ENCODE assay signal across 8 mouse cellular contexts in genomic region chrX:134808755-134809224, GRCm38 (mm10). TPM values are rescaled to one million over a fixed set of nuclear protein-coding genes. Genes with fewer than 3 reads are reported as not detected.
DNase-seq lines count a peak whose midpoint lies in the region; ATAC-seq lines count a peak whose summit lies in the region.

Gene Armcx2 (minus strand): TSS chrX:134809221.

- H3K27ac ChIP-seq in intestine, embryonic 14.5 days (ENCODE audit: low read depth) = peak within 1 kb of the TSS; percentile 62

- peak within 1 kb of the TSS; percentile 42 for H3K4me2 ChIP-seq in intestine, embryonic 14.5 days (ENCODE audit: low read length)

- peak within 1 kb of the TSS; percentile 56 for H3K9ac ChIP-seq in intestine, embryonic 14.5 days (ENCODE audit: low read length)

- ATAC-seq in common myeloid progenitor, adult 5-6 weeks (replicated peaks; ENCODE audit: low read depth, poor library complexity, severe bottlenecking) = peak; percentile 94
- peak; percentile 83 for ATAC-seq in intestine, embryonic 14.5 days (replicated peaks; ENCODE audit: low FRiP score, low TSS enrichment, low read depth)
- peak; percentile 88 for ATAC-seq in megakaryocyte-erythroid progenitor cell, adult 5-6 weeks (replicated peaks; ENCODE audit: low FRiP score, low TSS enrichment, poor library complexity, severe bottlenecking)

- no peaks in the 10 kb centered on the region for H3K9me3 ChIP-seq in intestine, embryonic 14.5 days (ENCODE audit: control insufficient read depth, low read length)

- peaks cover 8% of the 10 kb centered on the region; the same call in 1 of the 2 replicates for H3K36me3 ChIP-seq in intestine, embryonic 14.5 days (ENCODE audit: control insufficient read depth, insufficient read depth, low read length)

- no peaks in the 10 kb centered on the region for H3K27me3 ChIP-seq in intestine, embryonic 14.5 days (replicated peaks; ENCODE audit: control insufficient read depth, insufficient read depth, low read length)

- WGBS in intestine, embryonic 14.5 days = 9% methylated on average over 13 of the region's 16 CpGs

- DNase-seq in urinary bladder, postnatal 14 days (ENCODE audit: low spot score) = peak; percentile 10
- no peak for DNase-seq in urinary bladder, postnatal 10 days (ENCODE audit: low spot score)
- peak in 1 of 2 experiments; percentile 49 for DNase-seq in gastrocnemius, postnatal 4 days (ENCODE audit: low spot score in 2 of 2)
- peak; percentile 61 for DNase-seq in intestine, embryonic 14.5 days (ENCODE audit: low spot score)
- peak; percentile 55 to 65 for DNase-seq in left cerebral cortex, postnatal 25 days (ENCODE audit: low spot score in 2 of 2)
- DNase-seq in right cerebral cortex, postnatal 36 days (ENCODE audit: low spot score in 2 of 2) = peak; percentile 27 to 61

- H3K4me3 ChIP-seq in intestine, embryonic 14.5 days (ENCODE audit: low read depth, low read length) = peak within 1 kb of the TSS; percentile 55

- H3K4me1 ChIP-seq in intestine, embryonic 14.5 days (replicated peaks; ENCODE audit: control insufficient read depth, insufficient read depth, low read length) = no peaks in the 10 kb centered on the region

- intact Hi-C loops in left cerebral cortex, postnatal 25 days (cut with DNase I) = loop anchor here (5.0 kb wide), 1 partner anchor 104 kb away; no protein-coding TSS in a partner anchor

RNA-seq across cellular contexts. Expression of gene Armcx2, which starts in this region (rescaled TPM):
- 8.1 and 8.5 TPM in 2 replicates for total RNA-seq in common myeloid progenitor, adult 5-6 weeks (2017)
- 10 to 100 TPM; 67.5 to 87.0 TPM for total RNA-seq in gastrocnemius, postnatal 4 days (2021)
- polyA plus RNA-seq in intestine, embryonic 14.5 days (2014; fragmentation: Nextera tagmentation; extraction: Ambion mirVana) = 49.5 and 55.9 TPM in 2 replicates
- total RNA-seq in left cerebral cortex, postnatal 25 days (2021) = 10 to 100 TPM; 81.7 to 82.8 TPM
- 10.5 and 13.6 TPM in 2 replicates for total RNA-seq in megakaryocyte-erythroid progenitor cell, adult 5-6 weeks (2014; fragmentation: Nextera tagmentation)
- total RNA-seq in megakaryocyte-erythroid progenitor cell, adult 5-6 weeks (2017) = 4.5 and 8.9 TPM in 2 replicates
